Mouse (Mus musculus): ENCODE measurements at regions not wholly inside any gene's neighbourhood (a gene's known extent, or its start where the extent isn't known, plus 50 kb on each side); places are given as distances from the start of the nearest gene placed in this dataset.

GRCm38 (mm10) chr2:50815541-50815940, 333.4 kb downstream of the Rnd3 start:
- no peak overlapping the region for H3K27ac ChIP-seq (ENCODE audit: insufficient read depth, low read depth, low read length)
- TF ChIP-seq POLR2A (IDR thresholded peaks at IDR 0.05; ENCODE audit: low read depth, low read length) (no peak), CTCF (IDR thresholded peaks at IDR 0.05; ENCODE audit: extremely low read depth, insufficient read length, insufficient replicate concordance, low read depth, low read length) (no peak)
- H3K27me3 ChIP-seq (ENCODE audit: control insufficient read depth, insufficient read depth, low read length) = no peaks in the 10 kb centered on the region
- no peaks in the 10 kb centered on the region for H3K36me3 ChIP-seq (ENCODE audit: control insufficient read depth, insufficient read depth, low read length)
- WGBS = 14% methylated on average over 3 of the region's 3 CpGs
- no peak overlapping the region for H3K4me3 ChIP-seq (ENCODE audit: low read depth, low read length)
- H3K4me1 ChIP-seq (ENCODE audit: control insufficient read depth, insufficient read depth, insufficient read length, low read length) = peaks cover 7% of the 10 kb centered on the region; the same call in 1 of the 2 replicates

- H3K27ac ChIP-seq (ENCODE audit: insufficient read depth, low read depth, low read length) = no peak overlapping the region
- peaks cover 7% of the 10 kb centered on the region; the same call in 1 of the 2 replicates for H3K4me1 ChIP-seq (ENCODE audit: control insufficient read depth, insufficient read depth, insufficient read length, low read length)
- no peak overlapping the region for H3K4me3 ChIP-seq (ENCODE audit: low read depth, low read length)
- TF ChIP-seq CTCF (IDR thresholded peaks at IDR 0.05; ENCODE audit: extremely low read depth, insufficient read length, insufficient replicate concordance, low read depth, low read length) = no peak
- TF ChIP-seq POLR2A (IDR thresholded peaks at IDR 0.05; ENCODE audit: low read depth, low read length) = no peak
- 61% methylated on average over 9 of the region's 9 CpGs for WGBS
- H3K27me3 ChIP-seq (ENCODE audit: control insufficient read depth, insufficient read depth, low read length) = no peaks in the 10 kb centered on the region
- H3K36me3 ChIP-seq (ENCODE audit: control insufficient read depth, insufficient read depth, low read length) = no peaks in the 10 kb centered on the region
Observed at GRCm38 (mm10) chr2:50813568-50814461, 335.1 kb downstream of the Rnd3 start.

GRCm38 (mm10) chr2:50812296-50812695, 336.6 kb downstream of the Rnd3 start:
- Histone ChIP-seq H3K4me1 (ENCODE audit: control insufficient read depth, insufficient read depth, insufficient read length, low read length) (peaks cover 7% of the 10 kb centered on the region; the same call in 1 of the 2 replicates), H3K27ac (ENCODE audit: insufficient read depth, low read depth, low read length) (no peak overlapping the region), H3K27me3 (ENCODE audit: control insufficient read depth, insufficient read depth, low read length) (no peaks in the 10 kb centered on the region), H3K4me3 (ENCODE audit: low read depth, low read length) (no peak overlapping the region), H3K36me3 (ENCODE audit: control insufficient read depth, insufficient read depth, low read length) (no peaks in the 10 kb centered on the region)
- 63% methylated on average over 4 of the region's 4 CpGs for WGBS
- TF ChIP-seq POLR2A (IDR thresholded peaks at IDR 0.05; ENCODE audit: low read depth, low read length) (no peak), CTCF (IDR thresholded peaks at IDR 0.05; ENCODE audit: extremely low read depth, insufficient read length, insufficient replicate concordance, low read depth, low read length) (no peak)

- H3K4me1 ChIP-seq (ENCODE audit: control insufficient read depth, insufficient read depth, insufficient read length, low read length) = peaks cover 7% of the 10 kb centered on the region; the same call in 1 of the 2 replicates
- TF ChIP-seq CTCF (IDR thresholded peaks at IDR 0.05; ENCODE audit: extremely low read depth, insufficient read length, insufficient replicate concordance, low read depth, low read length) = no peak
- no peak for TF ChIP-seq POLR2A (IDR thresholded peaks at IDR 0.05; ENCODE audit: low read depth, low read length)
- no peaks in the 10 kb centered on the region for H3K36me3 ChIP-seq (ENCODE audit: control insufficient read depth, insufficient read depth, low read length)
- H3K27ac ChIP-seq (ENCODE audit: insufficient read depth, low read depth, low read length) = no peak overlapping the region
- H3K4me3 ChIP-seq (ENCODE audit: low read depth, low read length) = no peak overlapping the region
- no peaks in the 10 kb centered on the region for H3K27me3 ChIP-seq (ENCODE audit: control insufficient read depth, insufficient read depth, low read length)
- WGBS = 51% methylated on average over 5 of the region's 5 CpGs
Observed at GRCm38 (mm10) chr2:50810336-50811066, 338.4 kb downstream of the Rnd3 start.

- WGBS = 78% methylated on average over 3 of the region's 3 CpGs
- Histone ChIP-seq H3K27me3 (ENCODE audit: control insufficient read depth, insufficient read depth, low read length) (no peaks in the 10 kb centered on the region), H3K27ac (ENCODE audit: insufficient read depth, low read depth, low read length) (no peak overlapping the region)
Observed at GRCm38 (mm10) chr2:50809823-50810222, 339.1 kb downstream of the Rnd3 start.

GRCm38 (mm10) chr2:50807162-50807960, 341.6 kb downstream of the Rnd3 start:
- Histone ChIP-seq H3K4me3 (ENCODE audit: low read depth, low read length) (no peak overlapping the region), H3K4me1 (ENCODE audit: control insufficient read depth, insufficient read depth, insufficient read length, low read length) (no peaks in the 10 kb centered on the region), H3K27me3 (ENCODE audit: control insufficient read depth, insufficient read depth, low read length) (no peaks in the 10 kb centered on the region), H3K27ac (ENCODE audit: insufficient read depth, low read depth, low read length) (no peak overlapping the region), H3K36me3 (ENCODE audit: control insufficient read depth, insufficient read depth, low read length) (no peaks in the 10 kb centered on the region)
- TF ChIP-seq CTCF (IDR thresholded peaks at IDR 0.05; ENCODE audit: extremely low read depth, insufficient read length, insufficient replicate concordance, low read depth, low read length) (no peak), POLR2A (IDR thresholded peaks at IDR 0.05; ENCODE audit: low read depth, low read length) (no peak)
- 79% methylated on average over 6 of the region's 6 CpGs for WGBS

More at GRCm38 (mm10) chr2:50809823-50810222, 339.1 kb downstream of the Rnd3 start:
- no peak for TF ChIP-seq CTCF (IDR thresholded peaks at IDR 0.05; ENCODE audit: extremely low read depth, insufficient read length, insufficient replicate concordance, low read depth, low read length)
- no peak for TF ChIP-seq POLR2A (IDR thresholded peaks at IDR 0.05; ENCODE audit: low read depth, low read length)
- H3K4me3 ChIP-seq (ENCODE audit: low read depth, low read length) = no peak overlapping the region
- peaks cover 7% of the 10 kb centered on the region; the same call in 1 of the 2 replicates for H3K4me1 ChIP-seq (ENCODE audit: control insufficient read depth, insufficient read depth, insufficient read length, low read length)
- no peaks in the 10 kb centered on the region for H3K36me3 ChIP-seq (ENCODE audit: control insufficient read depth, insufficient read depth, low read length)

Data from small intestine, adult 2 months (tissue).